Mouse (Mus musculus): ENCODE measurements at regions not wholly inside any gene's neighbourhood (a gene's known extent, or its start where the extent isn't known, plus 50 kb on each side); places are given as distances from the start of the nearest gene placed in this dataset.

DNA sequence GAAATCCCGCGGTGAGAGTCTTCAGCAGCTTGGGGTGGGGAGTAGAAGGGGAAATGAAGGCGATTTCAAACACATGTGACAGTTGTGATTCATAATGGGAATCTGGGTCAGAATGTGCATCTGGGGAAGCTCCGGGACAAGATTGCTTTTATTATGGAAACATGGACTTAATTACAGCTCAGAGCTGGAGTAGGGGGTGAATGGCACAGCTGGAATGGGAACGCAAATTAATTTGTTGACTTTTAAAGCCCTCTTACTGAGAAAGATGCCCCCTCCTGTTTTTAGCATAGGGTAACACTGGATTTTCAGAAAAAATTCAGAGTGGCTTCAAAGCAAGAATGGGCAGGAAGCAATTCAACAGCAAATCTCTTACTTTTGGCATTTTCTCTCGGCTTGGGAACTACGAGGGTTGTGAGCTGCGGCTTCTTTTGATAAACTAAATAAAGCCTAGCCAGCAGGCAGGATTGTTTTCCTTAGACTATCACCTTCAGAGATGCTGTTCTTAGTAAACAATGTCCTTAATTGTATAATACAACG is 501.0 kb downstream of the Nyap2 start:
- peak; percentile 77 for DNase-seq (ENCODE audit: low read depth)

DNA sequence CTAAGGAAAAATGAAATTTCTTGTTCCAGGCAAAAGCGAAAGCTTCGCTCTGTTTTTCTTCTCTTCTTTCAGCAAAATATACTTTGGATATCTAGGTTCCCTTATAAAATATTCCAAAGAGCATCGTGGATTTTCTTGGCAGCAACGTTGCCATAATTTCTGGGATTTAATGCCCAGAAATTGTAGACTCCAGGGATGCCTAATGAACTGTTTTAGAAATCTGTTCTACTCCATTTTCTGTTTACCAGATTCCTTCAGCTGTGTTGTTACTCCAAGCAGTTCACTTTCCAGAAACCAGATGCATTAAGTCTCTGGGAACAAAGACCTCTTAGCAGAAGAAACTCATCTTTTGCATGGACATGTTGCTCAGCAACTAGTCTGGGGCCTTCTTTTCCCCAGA is 504.5 kb downstream of the Nyap2 start:
- TF ChIP-seq CTCF (IDR thresholded peaks at IDR 0.05; ENCODE audit: borderline replicate concordance, extremely low read depth, insufficient read depth, insufficient read length) (no peak), POLR2A (IDR thresholded peaks at IDR 0.05; ENCODE audit: borderline replicate concordance, extremely low read depth, insufficient read depth, insufficient read length, poor library complexity, severe bottlenecking) (no peak)

More for the DNA sequence above, 501.0 kb downstream of the Nyap2 start:
- TF ChIP-seq POLR2A (IDR thresholded peaks at IDR 0.05; ENCODE audit: borderline replicate concordance, extremely low read depth, insufficient read depth, insufficient read length, poor library complexity, severe bottlenecking), result no peak
- TF ChIP-seq CTCF (IDR thresholded peaks at IDR 0.05; ENCODE audit: borderline replicate concordance, extremely low read depth, insufficient read depth, insufficient read length), result no peak

DNA sequence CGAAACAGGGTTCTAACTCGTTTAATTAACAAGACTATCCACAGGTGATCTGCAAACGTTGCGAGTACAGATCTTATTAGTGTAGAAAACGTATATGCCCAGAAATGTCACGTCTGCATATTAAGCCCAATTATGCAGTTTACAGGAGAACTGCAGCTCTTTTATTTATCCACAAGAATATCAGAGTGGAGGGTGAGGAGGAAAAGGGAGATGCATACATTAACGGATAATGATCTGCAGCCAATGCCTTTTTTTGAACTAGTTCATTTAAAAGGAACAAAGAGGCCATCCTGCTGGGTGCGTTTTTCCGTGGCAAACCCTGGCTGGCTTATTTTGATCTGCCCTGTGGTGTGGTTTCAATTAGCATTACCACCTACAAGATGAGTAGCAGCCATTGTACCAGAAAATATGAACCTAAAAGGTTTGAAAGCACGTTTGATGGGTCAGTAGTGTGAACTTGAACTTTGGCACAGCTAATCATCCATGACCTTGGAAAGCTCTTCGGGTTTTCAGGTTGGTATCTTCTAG is 511.1 kb downstream of the Nyap2 start:
- peak; percentile 79 for DNase-seq (ENCODE audit: low read depth)
- no peak for TF ChIP-seq POLR2A (IDR thresholded peaks at IDR 0.05; ENCODE audit: borderline replicate concordance, extremely low read depth, insufficient read depth, insufficient read length, poor library complexity, severe bottlenecking)
- no peak for TF ChIP-seq CTCF (IDR thresholded peaks at IDR 0.05; ENCODE audit: borderline replicate concordance, extremely low read depth, insufficient read depth, insufficient read length)

More for the DNA sequence above, 504.5 kb downstream of the Nyap2 start:
- no peak for DNase-seq (ENCODE audit: low read depth)

- TF ChIP-seq POLR2A (IDR thresholded peaks at IDR 0.05; ENCODE audit: borderline replicate concordance, extremely low read depth, insufficient read depth, insufficient read length, poor library complexity, severe bottlenecking) (no peak), CTCF (IDR thresholded peaks at IDR 0.05; ENCODE audit: borderline replicate concordance, extremely low read depth, insufficient read depth, insufficient read length) (peak; percentile 40; the same call in 1 of the 2 replicates)
- peak; percentile 32 for DNase-seq (ENCODE audit: low read depth)
Measured at GRCm38 (mm10) chr1:81591623-81592022, 514.9 kb downstream of the Nyap2 start.

DNA sequence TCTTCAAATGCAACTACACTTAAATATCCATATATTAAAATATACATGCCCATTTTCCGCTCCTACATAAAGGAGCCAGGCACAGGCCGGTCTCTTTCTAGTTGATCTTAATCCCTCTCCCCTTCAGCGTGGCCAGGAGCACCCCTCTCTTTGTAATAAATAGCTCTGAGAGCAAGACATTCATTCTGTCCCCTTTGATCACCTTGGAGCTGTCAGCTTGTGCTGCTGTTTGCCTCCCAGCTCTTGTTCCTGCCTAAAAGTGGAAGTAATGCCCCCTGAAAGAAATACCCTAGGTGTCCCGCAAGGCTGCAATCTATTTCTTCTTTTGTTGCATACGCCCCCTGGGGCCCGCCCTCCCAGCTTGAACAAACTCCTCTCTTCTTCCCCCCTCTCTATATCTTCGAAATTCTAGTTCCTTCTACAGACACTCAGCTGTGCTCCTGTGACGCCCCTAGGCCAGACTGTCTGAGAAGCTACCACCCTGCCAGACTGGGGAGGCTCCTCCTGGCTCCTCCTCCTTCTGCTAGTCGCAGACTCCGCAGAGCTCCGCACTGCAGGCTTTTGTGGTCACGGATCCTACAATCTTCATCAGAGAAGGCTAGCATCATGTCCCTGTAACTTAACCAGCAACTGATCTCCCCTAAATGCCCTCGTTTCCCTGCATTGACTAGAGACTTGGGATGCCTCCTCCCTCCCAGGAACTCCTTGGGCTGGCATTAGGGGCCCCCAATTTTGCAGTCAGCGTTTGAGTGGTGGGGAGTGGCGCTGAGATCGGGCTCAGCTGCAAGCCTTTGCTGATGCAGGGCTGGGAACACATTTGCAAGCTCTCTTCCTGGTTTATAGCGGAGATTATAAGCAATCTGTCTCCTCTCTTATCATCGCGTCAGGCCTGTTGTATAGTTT is 516.8 kb downstream of the Nyap2 start:
- peak; percentile 96 for DNase-seq (ENCODE audit: low read depth)
- no peak for TF ChIP-seq CTCF (IDR thresholded peaks at IDR 0.05; ENCODE audit: borderline replicate concordance, extremely low read depth, insufficient read depth, insufficient read length)
- TF ChIP-seq POLR2A (IDR thresholded peaks at IDR 0.05; ENCODE audit: borderline replicate concordance, extremely low read depth, insufficient read depth, insufficient read length, poor library complexity, severe bottlenecking), result peak; percentile 29; the same call in 1 of the 2 replicates

DNA sequence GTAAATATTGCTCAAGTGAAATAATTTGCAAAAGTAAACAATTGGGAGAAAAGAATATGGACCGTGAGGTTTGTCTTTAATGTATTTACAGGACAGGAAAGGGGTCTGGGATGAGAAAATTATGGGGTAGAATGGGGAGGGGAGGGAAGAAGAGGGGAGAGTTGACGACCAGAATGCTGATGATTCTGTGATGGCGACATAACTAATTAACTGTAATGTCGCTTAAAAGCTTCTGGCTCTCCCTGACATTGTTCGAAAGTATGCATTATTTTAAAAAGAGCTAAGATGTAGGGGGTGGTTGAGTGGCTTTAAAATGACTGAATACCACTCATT is 517.4 kb downstream of the Nyap2 start:
- peak; percentile 89 for DNase-seq (ENCODE audit: low read depth)
- no peak for TF ChIP-seq POLR2A (IDR thresholded peaks at IDR 0.05; ENCODE audit: borderline replicate concordance, extremely low read depth, insufficient read depth, insufficient read length, poor library complexity, severe bottlenecking)
- TF ChIP-seq CTCF (IDR thresholded peaks at IDR 0.05; ENCODE audit: borderline replicate concordance, extremely low read depth, insufficient read depth, insufficient read length), result no peak

GRCm38 (mm10) chr1:81594606-81595005 is 517.9 kb downstream of the Nyap2 start:
- DNase-seq (ENCODE audit: low read depth), result peak; percentile 70
- TF ChIP-seq POLR2A (IDR thresholded peaks at IDR 0.05; ENCODE audit: borderline replicate concordance, extremely low read depth, insufficient read depth, insufficient read length, poor library complexity, severe bottlenecking) (no peak), CTCF (IDR thresholded peaks at IDR 0.05; ENCODE audit: borderline replicate concordance, extremely low read depth, insufficient read depth, insufficient read length) (no peak)

- DNase-seq (ENCODE audit: low read depth), result no peak
- no peak for TF ChIP-seq CTCF (IDR thresholded peaks at IDR 0.05; ENCODE audit: borderline replicate concordance, extremely low read depth, insufficient read depth, insufficient read length)
- TF ChIP-seq POLR2A (IDR thresholded peaks at IDR 0.05; ENCODE audit: borderline replicate concordance, extremely low read depth, insufficient read depth, insufficient read length, poor library complexity, severe bottlenecking), result no peak
Measured at GRCm38 (mm10) chr1:81608772-81609171, 532.0 kb downstream of the Nyap2 start.

GRCm38 (mm10) chr1:81618880-81619279 is 542.1 kb downstream of the Nyap2 start:
- TF ChIP-seq POLR2A (IDR thresholded peaks at IDR 0.05; ENCODE audit: borderline replicate concordance, extremely low read depth, insufficient read depth, insufficient read length, poor library complexity, severe bottlenecking) (no peak), CTCF (IDR thresholded peaks at IDR 0.05; ENCODE audit: borderline replicate concordance, extremely low read depth, insufficient read depth, insufficient read length) (no peak)
- no peak for DNase-seq (ENCODE audit: low read depth)

- TF ChIP-seq POLR2A (IDR thresholded peaks at IDR 0.05; ENCODE audit: borderline replicate concordance, extremely low read depth, insufficient read depth, insufficient read length, poor library complexity, severe bottlenecking) (no peak), CTCF (IDR thresholded peaks at IDR 0.05; ENCODE audit: borderline replicate concordance, extremely low read depth, insufficient read depth, insufficient read length) (no peak)
- no peak for DNase-seq (ENCODE audit: low read depth)
Measured at GRCm38 (mm10) chr1:81624141-81624540, 547.4 kb downstream of the Nyap2 start.

GRCm38 (mm10) chr1:81632704-81633103 is 556.0 kb downstream of the Nyap2 start:
- no peak for TF ChIP-seq POLR2A (IDR thresholded peaks at IDR 0.05; ENCODE audit: borderline replicate concordance, extremely low read depth, insufficient read depth, insufficient read length, poor library complexity, severe bottlenecking)
- no peak for TF ChIP-seq CTCF (IDR thresholded peaks at IDR 0.05; ENCODE audit: borderline replicate concordance, extremely low read depth, insufficient read depth, insufficient read length)
- DNase-seq (ENCODE audit: low read depth), result no peak
